In the genomic region with DNA sequence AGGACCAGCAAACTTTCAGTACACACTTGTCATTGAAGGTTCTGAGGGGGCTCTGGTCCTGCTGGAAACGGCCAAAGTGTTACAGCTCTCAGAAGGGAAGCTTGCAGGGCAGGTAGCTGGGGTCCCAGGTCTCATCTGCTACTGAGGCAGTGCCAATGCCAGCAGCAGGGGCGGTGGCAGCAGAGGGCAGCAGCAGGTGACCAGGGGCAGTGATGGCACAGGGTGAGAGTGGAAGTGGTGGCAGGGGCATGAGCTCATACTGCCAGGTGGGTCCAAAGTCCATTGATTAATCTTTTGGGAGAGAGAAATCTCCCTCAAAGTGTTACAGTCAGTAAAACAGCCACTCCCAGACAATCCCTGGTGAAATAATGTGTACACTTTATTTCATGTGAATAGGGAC, we compare ENCODE assay signal across 22 mouse cellular contexts.
DNase-seq lines count a peak whose midpoint lies in the region; ATAC-seq and TF ChIP-seq lines count a peak whose summit lies in the region.
"Had no signal": no experiment of that assay in that cellular context is flagged by ENCODE, and none has a peak within 500 bp of the region (broad histone marks: within the 10 kb centered on the region; RNA-seq: fewer than 3 reads in every experiment).

No protein-coding gene starts in this region.

- no peak overlapping the region for H3K9ac ChIP-seq in heart, embryonic 13.5 days
- no peak overlapping the region for H3K9ac ChIP-seq in intestine, postnatal 0 days (ENCODE audit: low read depth, low read length)
- H3K9ac ChIP-seq in intestine, embryonic 16.5 days (ENCODE audit: low read depth, low read length), result no peak overlapping the region
- H3K9ac ChIP-seq: embryonic facial prominence, embryonic 15.5 days; hindbrain, embryonic 12.5 days; kidney, embryonic 15.5 days had no signal

- no peaks in the 10 kb centered on the region for H3K27me3 ChIP-seq in cerebellum, adult 2 months (ENCODE audit: control insufficient read depth, insufficient read depth, low read length)
- no peaks in the 10 kb centered on the region for H3K27me3 ChIP-seq in heart, embryonic 13.5 days (replicated peaks)
- no peaks in the 10 kb centered on the region for H3K27me3 ChIP-seq in intestine, postnatal 0 days (replicated peaks; ENCODE audit: control insufficient read depth, insufficient read depth, low read length)
- no peaks in the 10 kb centered on the region for H3K27me3 ChIP-seq in intestine, embryonic 16.5 days (replicated peaks; ENCODE audit: control insufficient read depth, insufficient read depth, low read length)
- H3K27me3 ChIP-seq in megakaryocyte, embryonic 14.5 days (replicated peaks), result no peaks in the 10 kb centered on the region
- H3K27me3 ChIP-seq: CH12.LX; embryonic facial prominence, embryonic 15.5 days; hindbrain, embryonic 12.5 days; kidney, embryonic 15.5 days; Patski had no signal

- no peak for ATAC-seq in heart, embryonic 13.5 days (ENCODE audit: extremely low read depth, insufficient number of reproducible peaks, low FRiP score, low TSS enrichment)
- ATAC-seq in intestine, postnatal 0 days, result peak; percentile 36
- no peak for ATAC-seq in intestine, embryonic 16.5 days
- no peak for ATAC-seq in megakaryocyte, adult 5-6 weeks (ENCODE audit: poor library complexity, severe bottlenecking)
- ATAC-seq: activated CD4-positive, CD25-positive, alpha-beta regulatory T cell, adult 4 months; inflammation-experienced regulatory T-cells, adult 6 months; Patski had no signal

- no peak overlapping the region for H3K4me2 ChIP-seq in heart, embryonic 13.5 days
- H3K4me2 ChIP-seq in intestine, postnatal 0 days (replicated peaks; ENCODE audit: low read depth), result no peak overlapping the region
- H3K4me2 ChIP-seq in intestine, embryonic 16.5 days (ENCODE audit: low read depth, low read length), result no peak overlapping the region
- H3K4me2 ChIP-seq: embryonic facial prominence, embryonic 15.5 days; hindbrain, embryonic 12.5 days; kidney, embryonic 15.5 days had no signal

- WGBS in cerebellum, adult 2 months, result 53% methylated on average over 2 of the region's 2 CpGs
- WGBS in heart, embryonic 13.5 days, result 68% methylated on average over 2 of the region's 2 CpGs
- WGBS in intestine, postnatal 0 days, result 68% methylated on average over 2 of the region's 2 CpGs
- WGBS in intestine, embryonic 16.5 days, result 76% methylated on average over 2 of the region's 2 CpGs

- peaks cover 4% of the 10 kb centered on the region; the same call in 1 of the 2 replicates for H3K9me3 ChIP-seq in heart, embryonic 13.5 days
- H3K9me3 ChIP-seq in intestine, postnatal 0 days (ENCODE audit: control insufficient read depth), result no peaks in the 10 kb centered on the region
- no peaks in the 10 kb centered on the region for H3K9me3 ChIP-seq in intestine, embryonic 16.5 days (ENCODE audit: control insufficient read depth, low read length)
- peaks cover 6% of the 10 kb centered on the region; the same call in 1 of the 2 replicates for H3K9me3 ChIP-seq in megakaryocyte, embryonic 14.5 days
- H3K9me3 ChIP-seq: embryonic facial prominence, embryonic 15.5 days; forebrain, embryonic 10.5 days; hindbrain, embryonic 12.5 days; kidney, embryonic 15.5 days had no signal

- DNase-seq in cerebellum, postnatal 14 days, result peak; percentile 47 to 62
- no peak for DNase-seq in cerebellum, adult 2 months
- no peak for DNase-seq in heart, adult 18-20 months
- DNase-seq: adrenal gland, postnatal 14 days; cerebellum, adult 8-10 months; embryo, embryonic 11 days; heart, postnatal 4 days; kidney, adult 18-20 months had no signal

- H3K36me3 ChIP-seq in heart, embryonic 13.5 days, result no peaks in the 10 kb centered on the region
- H3K36me3 ChIP-seq in intestine, postnatal 0 days (ENCODE audit: control insufficient read depth, insufficient read depth), result no peaks in the 10 kb centered on the region
- H3K36me3 ChIP-seq in intestine, embryonic 16.5 days (ENCODE audit: control insufficient read depth, insufficient read depth, low read length), result no peaks in the 10 kb centered on the region
- H3K36me3 ChIP-seq in megakaryocyte, embryonic 14.5 days (replicated peaks; ENCODE audit: low read length), result no peaks in the 10 kb centered on the region
- H3K36me3 ChIP-seq: embryonic facial prominence, embryonic 15.5 days; forebrain, embryonic 10.5 days; kidney, embryonic 15.5 days had no signal

- no peak overlapping the region for H3K4me3 ChIP-seq in cerebellum, adult 2 months (replicated peaks; ENCODE audit: insufficient read depth, low read depth, low read length)
- no peak overlapping the region for H3K4me3 ChIP-seq in heart, embryonic 13.5 days
- no peak overlapping the region for H3K4me3 ChIP-seq in intestine, postnatal 0 days (ENCODE audit: low read depth, low read length)
- no peak overlapping the region for H3K4me3 ChIP-seq in intestine, embryonic 16.5 days (ENCODE audit: low read length)
- peak overlapping the region; percentile 25 for H3K4me3 ChIP-seq in megakaryocyte, embryonic 14.5 days (replicated peaks)
- H3K4me3 ChIP-seq: embryonic facial prominence, embryonic 15.5 days; erythroblast, embryonic 14.5 days; forebrain, embryonic 10.5 days; hindbrain, embryonic 12.5 days; kidney, embryonic 15.5 days had no signal

- TF ChIP-seq POLR2A in cerebellum, adult 2 months (IDR thresholded peaks at IDR 0.05; ENCODE audit: borderline replicate concordance, insufficient read depth, low read length), result no peak

- peaks cover 12% of the 10 kb centered on the region for H3K4me1 ChIP-seq in cerebellum, adult 2 months (ENCODE audit: control insufficient read depth, insufficient read depth, low read length)
- H3K4me1 ChIP-seq in heart, embryonic 13.5 days, result peaks cover 60% of the 10 kb centered on the region
- H3K4me1 ChIP-seq in intestine, postnatal 0 days (replicated peaks; ENCODE audit: control insufficient read depth, insufficient read depth, low read length), result no peaks in the 10 kb centered on the region
- peaks cover 22% of the 10 kb centered on the region for H3K4me1 ChIP-seq in intestine, embryonic 16.5 days (ENCODE audit: control insufficient read depth, insufficient read depth, low read length)
- no peaks in the 10 kb centered on the region for H3K4me1 ChIP-seq in megakaryocyte, embryonic 14.5 days

- H3K27ac ChIP-seq in cerebellum, adult 2 months (ENCODE audit: insufficient read depth, low read length), result no peak overlapping the region
- peak overlapping the region; percentile 89 for H3K27ac ChIP-seq in heart, embryonic 13.5 days (replicated peaks)
- H3K27ac ChIP-seq in intestine, postnatal 0 days (ENCODE audit: low read depth, low read length), result no peak overlapping the region
- no peak overlapping the region for H3K27ac ChIP-seq in intestine, embryonic 16.5 days (ENCODE audit: low read length)
- H3K27ac ChIP-seq: forebrain, embryonic 10.5 days; hindbrain, embryonic 12.5 days; kidney, embryonic 15.5 days had no signal

- TF ChIP-seq CTCF in cerebellum, adult 2 months (IDR thresholded peaks at IDR 0.05; ENCODE audit: borderline replicate concordance, insufficient read depth, low read depth, low read length), result no peak
- TF ChIP-seq CTCF in intestine, postnatal 0 days (IDR thresholded peaks at IDR 0.05; ENCODE audit: low read depth), result no peak

Comparison
In these comparisons a context has a peak if more than half of its experiments do, and no peak if none do; other contexts are left out.
1. DNase-seq: peak in cerebellum, postnatal 14 days (2 of 2); none in cerebellum, adult 2 months (0 of 2) and heart, adult 18-20 months (0 of 2).